Mouse (Mus musculus): ENCODE measurements at regions not wholly inside any gene's neighbourhood (a gene's known extent, or its start where the extent isn't known, plus 50 kb on each side); places are given as distances from the start of the nearest gene placed in this dataset.
A peak's percentile ranks its signal among the peaks of the same experiment; 100 is the strongest.

GRCm38 (mm10) chr19:26059668-26060067 lies 387.5 kb downstream of the Dmrt2 start:
- TF ChIP-seq CTCF (IDR thresholded peaks at IDR 0.05; ENCODE audit: control insufficient read depth, insufficient read depth, low read length) (no peak), POLR2A (IDR thresholded peaks at IDR 0.05; ENCODE audit: borderline replicate concordance, control insufficient read depth, low read depth, low read length) (no peak)
- WGBS = 86% methylated on average over 2 of the region's 2 CpGs
- no peak overlapping the region for H3K4me3 ChIP-seq (replicated peaks; ENCODE audit: control insufficient read depth, low read depth, low read length)
- H3K27ac ChIP-seq (ENCODE audit: control insufficient read depth, insufficient read depth, low read depth, low read length, poor library complexity) = no peak overlapping the region
- no peaks in the 10 kb centered on the region for H3K4me1 ChIP-seq (ENCODE audit: control insufficient read depth, insufficient read depth, low read length)

GRCm38 (mm10) chr19:26068553-26068952 lies 396.3 kb downstream of the Dmrt2 start:
- no peaks in the 10 kb centered on the region for H3K4me1 ChIP-seq (ENCODE audit: control insufficient read depth, insufficient read depth, low read length)
- no peak overlapping the region for H3K4me3 ChIP-seq (replicated peaks; ENCODE audit: control insufficient read depth, low read depth, low read length)
- H3K27ac ChIP-seq (ENCODE audit: control insufficient read depth, insufficient read depth, low read depth, low read length, poor library complexity) = no peak overlapping the region
- TF ChIP-seq POLR2A (IDR thresholded peaks at IDR 0.05; ENCODE audit: borderline replicate concordance, control insufficient read depth, low read depth, low read length) (no peak), CTCF (IDR thresholded peaks at IDR 0.05; ENCODE audit: control insufficient read depth, insufficient read depth, low read length) (no peak)
- 60% methylated on average over 2 of the region's 2 CpGs for WGBS

GRCm38 (mm10) chr19:26069908-26070307 lies 397.7 kb downstream of the Dmrt2 start:
- no peak overlapping the region for H3K27ac ChIP-seq (ENCODE audit: control insufficient read depth, insufficient read depth, low read depth, low read length, poor library complexity)
- TF ChIP-seq CTCF (IDR thresholded peaks at IDR 0.05; ENCODE audit: control insufficient read depth, insufficient read depth, low read length) = peak; percentile 5; the same call in 1 of the 2 replicates
- TF ChIP-seq POLR2A (IDR thresholded peaks at IDR 0.05; ENCODE audit: borderline replicate concordance, control insufficient read depth, low read depth, low read length) = no peak
- H3K4me3 ChIP-seq (replicated peaks; ENCODE audit: control insufficient read depth, low read depth, low read length) = no peak overlapping the region
- H3K4me1 ChIP-seq (ENCODE audit: control insufficient read depth, insufficient read depth, low read length) = no peaks in the 10 kb centered on the region
- WGBS = 76% methylated on average over 3 of the region's 3 CpGs

DNA sequence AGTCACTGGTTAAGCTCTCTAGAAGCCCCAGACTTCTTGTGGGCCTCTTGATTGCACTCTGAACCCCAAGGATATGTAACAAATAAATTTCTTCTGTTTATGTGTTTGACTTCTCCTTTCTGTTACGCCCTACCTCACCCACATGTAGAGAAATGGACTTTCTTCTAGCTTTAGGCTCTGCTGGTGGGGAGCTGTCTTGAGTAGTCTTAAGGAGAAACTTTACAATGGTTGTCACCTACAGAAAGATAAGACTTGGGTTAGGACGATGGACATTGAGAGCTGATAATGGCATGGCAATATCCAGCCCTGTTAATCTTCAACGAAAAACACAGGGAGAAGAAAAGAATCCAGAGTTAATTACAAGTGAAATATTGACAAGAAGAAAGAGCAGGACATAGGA lies 416.1 kb downstream of the Dmrt2 start:
- WGBS = 63% methylated on average over 3 of the region's 3 CpGs
- TF ChIP-seq POLR2A (IDR thresholded peaks at IDR 0.05; ENCODE audit: borderline replicate concordance, control insufficient read depth, low read depth, low read length) (no peak), CTCF (IDR thresholded peaks at IDR 0.05; ENCODE audit: control insufficient read depth, insufficient read depth, low read length) (no peak)
- H3K27ac ChIP-seq (ENCODE audit: control insufficient read depth, insufficient read depth, low read depth, low read length, poor library complexity) = no peak overlapping the region

GRCm38 (mm10) chr19:26091386-26091785 lies 419.2 kb downstream of the Dmrt2 start:
- Histone ChIP-seq H3K4me3 (replicated peaks; ENCODE audit: control insufficient read depth, low read depth, low read length) (no peak overlapping the region), H3K4me1 (ENCODE audit: control insufficient read depth, insufficient read depth, low read length) (no peaks in the 10 kb centered on the region), H3K27ac (ENCODE audit: control insufficient read depth, insufficient read depth, low read depth, low read length, poor library complexity) (no peak overlapping the region)
- TF ChIP-seq CTCF (IDR thresholded peaks at IDR 0.05; ENCODE audit: control insufficient read depth, insufficient read depth, low read length) (no peak), POLR2A (IDR thresholded peaks at IDR 0.05; ENCODE audit: borderline replicate concordance, control insufficient read depth, low read depth, low read length) (no peak)
- WGBS = 79% methylated on average over 8 of the region's 8 CpGs

More for the DNA sequence above, 416.1 kb downstream of the Dmrt2 start:
- Histone ChIP-seq H3K4me1 (ENCODE audit: control insufficient read depth, insufficient read depth, low read length) (no peaks in the 10 kb centered on the region), H3K4me3 (replicated peaks; ENCODE audit: control insufficient read depth, low read depth, low read length) (no peak overlapping the region)

DNA sequence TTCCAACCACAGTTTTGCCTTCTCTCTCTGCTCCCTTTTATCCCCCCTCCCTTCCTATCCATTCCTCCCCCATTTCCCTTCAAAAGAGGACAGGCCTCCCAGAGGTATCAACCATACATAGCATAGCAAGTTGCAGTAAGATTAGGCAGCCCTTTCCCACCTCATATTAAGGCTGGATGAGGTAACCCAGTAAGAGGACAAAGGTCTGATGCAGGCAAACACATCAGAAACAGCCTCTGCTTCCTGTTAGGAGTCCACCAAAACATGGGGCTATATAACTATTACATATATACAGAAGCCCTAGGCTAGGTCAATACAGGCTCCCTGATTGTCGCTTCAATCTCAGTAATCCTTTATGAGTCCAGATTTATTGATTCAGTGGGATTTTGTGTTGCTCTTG lies 421.6 kb downstream of the Dmrt2 start:
- H3K4me3 ChIP-seq (replicated peaks; ENCODE audit: control insufficient read depth, low read depth, low read length) = no peak overlapping the region
- H3K27ac ChIP-seq (ENCODE audit: control insufficient read depth, insufficient read depth, low read depth, low read length, poor library complexity) = no peak overlapping the region
- TF ChIP-seq CTCF (IDR thresholded peaks at IDR 0.05; ENCODE audit: control insufficient read depth, insufficient read depth, low read length) (no peak), POLR2A (IDR thresholded peaks at IDR 0.05; ENCODE audit: borderline replicate concordance, control insufficient read depth, low read depth, low read length) (no peak)
- WGBS = 75% methylated on average over 1 of the region's 1 CpGs
- H3K4me1 ChIP-seq (ENCODE audit: control insufficient read depth, insufficient read depth, low read length) = no peaks in the 10 kb centered on the region

- Histone ChIP-seq H3K27ac (ENCODE audit: control insufficient read depth, insufficient read depth, low read depth, low read length, poor library complexity) (no peak overlapping the region), H3K4me1 (ENCODE audit: control insufficient read depth, insufficient read depth, low read length) (no peaks in the 10 kb centered on the region), H3K4me3 (replicated peaks; ENCODE audit: control insufficient read depth, low read depth, low read length) (no peak overlapping the region)
- WGBS = 64% methylated on average over 6 of the region's 6 CpGs
- TF ChIP-seq CTCF (IDR thresholded peaks at IDR 0.05; ENCODE audit: control insufficient read depth, insufficient read depth, low read length) = no peak
- no peak for TF ChIP-seq POLR2A (IDR thresholded peaks at IDR 0.05; ENCODE audit: borderline replicate concordance, control insufficient read depth, low read depth, low read length)
These were observed 442.1 kb downstream of the Dmrt2 start for GRCm38 (mm10) chr19:26114326-26114725.

DNA sequence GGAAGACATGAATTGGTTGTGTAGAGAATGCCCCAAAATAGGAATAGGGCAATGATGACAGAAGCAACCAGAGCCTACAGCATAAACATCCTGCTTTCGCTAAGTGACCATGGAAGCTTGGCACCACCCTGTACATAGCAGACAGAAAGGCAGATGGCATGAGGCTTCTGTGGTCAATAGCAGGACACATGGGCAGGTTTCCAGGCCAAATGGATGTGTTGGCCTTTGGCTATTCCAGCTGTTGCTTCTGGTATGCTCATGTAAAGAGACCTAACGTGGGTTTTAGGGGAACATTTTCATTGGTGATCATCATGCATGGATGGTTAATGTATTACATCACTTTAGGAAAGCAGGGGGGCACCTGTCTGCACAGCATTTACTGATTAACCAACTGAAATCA lies 456.2 kb downstream of the Dmrt2 start:
- TF ChIP-seq CTCF (IDR thresholded peaks at IDR 0.05; ENCODE audit: control insufficient read depth, insufficient read depth, low read length) (no peak), POLR2A (IDR thresholded peaks at IDR 0.05; ENCODE audit: borderline replicate concordance, control insufficient read depth, low read depth, low read length) (no peak)
- 39% methylated on average over 2 of the region's 2 CpGs for WGBS
- Histone ChIP-seq H3K27ac (ENCODE audit: control insufficient read depth, insufficient read depth, low read depth, low read length, poor library complexity) (no peak overlapping the region), H3K4me1 (ENCODE audit: control insufficient read depth, insufficient read depth, low read length) (no peaks in the 10 kb centered on the region), H3K4me3 (replicated peaks; ENCODE audit: control insufficient read depth, low read depth, low read length) (no peak overlapping the region)

DNA sequence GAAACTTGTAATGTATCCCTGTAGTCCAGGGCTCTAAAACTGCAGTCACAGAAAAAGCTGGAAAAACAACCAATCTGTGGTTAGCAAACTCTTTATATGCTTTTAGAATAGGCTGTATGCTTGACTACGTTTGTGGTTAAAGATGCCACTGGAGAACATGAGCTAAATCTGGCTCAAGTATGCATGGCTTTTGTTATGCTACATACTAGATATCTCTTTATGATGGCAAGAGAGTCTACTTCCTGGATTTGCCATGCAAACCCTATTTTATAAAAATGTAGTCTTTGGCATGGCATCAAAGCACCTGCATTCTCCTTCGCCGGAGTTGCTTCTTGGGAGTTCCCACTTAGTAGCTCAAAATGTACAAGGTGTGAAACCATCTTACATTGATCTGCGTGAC lies 462.2 kb downstream of the Dmrt2 start:
- Histone ChIP-seq H3K4me3 (replicated peaks; ENCODE audit: control insufficient read depth, low read depth, low read length) (no peak overlapping the region), H3K4me1 (ENCODE audit: control insufficient read depth, insufficient read depth, low read length) (no peaks in the 10 kb centered on the region), H3K27ac (ENCODE audit: control insufficient read depth, insufficient read depth, low read depth, low read length, poor library complexity) (no peak overlapping the region)
- TF ChIP-seq CTCF (IDR thresholded peaks at IDR 0.05; ENCODE audit: control insufficient read depth, insufficient read depth, low read length) (no peak), POLR2A (IDR thresholded peaks at IDR 0.05; ENCODE audit: borderline replicate concordance, control insufficient read depth, low read depth, low read length) (no peak)
- 83% methylated on average over 4 of the region's 4 CpGs for WGBS

Measured in bone marrow, adult 2 months (tissue).